Mouse (Mus musculus): ENCODE data around the gene Cyp2d11.

DNA sequence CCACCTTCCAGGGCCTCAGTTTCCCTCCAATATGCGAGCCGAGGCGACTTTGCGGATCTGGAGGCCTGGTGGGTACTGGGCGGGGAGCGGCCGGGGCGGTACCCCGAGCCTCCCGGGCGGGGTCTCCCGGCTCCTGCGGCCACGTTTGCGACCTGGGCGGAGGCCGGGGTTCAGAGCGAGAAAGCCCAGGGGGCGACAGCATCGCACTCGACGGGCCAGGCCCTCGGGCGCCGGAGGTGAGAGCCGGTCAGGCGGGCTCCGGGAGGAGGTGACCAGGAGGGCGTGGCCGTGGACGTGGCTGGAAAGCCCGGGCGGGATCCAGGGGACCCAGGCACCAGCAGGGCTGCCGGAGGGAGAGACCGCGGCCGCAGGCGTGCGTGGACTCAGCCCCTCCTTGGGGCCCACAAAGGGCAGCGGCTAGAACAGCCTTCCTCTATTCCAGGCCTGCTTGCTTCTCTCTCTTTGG, 52.8 kb downstream of the Cyp2d11 start:
- TF ChIP-seq POLR2A (IDR thresholded peaks at IDR 0.05; ENCODE audit: insufficient read depth, low read length): no peak
- TF ChIP-seq CTCF (IDR thresholded peaks at IDR 0.05; ENCODE audit: low read depth, low read length): no peak
- TF ChIP-seq EP300 (IDR thresholded peaks at IDR 0.05; ENCODE audit: insufficient read depth, low read depth, low read length): no peak

All from ES-Bruce4 (cell line).